In the genomic region with DNA sequence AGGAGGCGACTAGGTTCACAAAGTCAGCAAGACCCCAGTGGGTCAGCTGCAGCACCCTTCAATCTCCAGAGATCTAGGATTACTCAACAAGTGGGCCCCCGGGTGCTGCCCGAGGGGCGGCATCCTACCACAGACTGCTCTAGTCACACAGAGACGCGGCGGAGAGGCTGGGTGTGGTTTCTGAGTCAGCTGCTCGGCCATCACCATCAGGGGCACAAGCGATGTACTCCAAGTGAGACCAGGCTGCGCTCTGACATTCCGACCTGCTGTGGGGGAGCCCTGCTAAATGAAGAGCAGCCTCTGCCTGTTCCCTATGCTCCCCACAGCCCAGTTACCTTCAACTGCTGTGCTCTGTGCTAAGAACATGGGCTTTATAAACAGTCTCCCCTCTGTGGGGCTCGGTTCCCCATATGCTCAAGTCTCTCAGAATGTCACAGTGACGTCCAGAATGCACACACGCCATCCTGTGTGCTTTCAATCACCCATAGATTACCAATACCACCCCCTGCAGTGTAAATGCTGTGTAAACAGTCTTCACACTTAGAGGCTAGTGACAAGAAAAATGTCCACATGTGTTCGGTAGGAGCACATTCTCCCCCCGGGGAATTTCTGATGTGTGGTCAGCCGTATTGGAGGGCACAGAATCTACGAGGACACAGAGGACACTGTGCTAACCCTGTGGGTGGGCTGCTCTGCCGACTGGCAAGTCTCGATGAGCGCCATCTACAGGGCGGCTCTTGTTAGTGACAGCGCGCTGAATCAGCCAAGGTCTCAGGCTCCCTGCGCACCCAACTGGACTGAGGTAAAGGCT, we compare ENCODE assay signal across 8 mouse cellular contexts. TPM values are rescaled to one million over a fixed set of nuclear protein-coding genes. Genes with fewer than 3 reads are reported as not detected.
DNase-seq lines count a peak whose midpoint lies in the region; TF ChIP-seq lines count a peak whose summit lies in the region.

No protein-coding gene starts in this region.

- no peak overlapping the region for H3K27ac ChIP-seq in MEL (ENCODE audit: control insufficient read depth, low read depth, low read length)
- H3K27ac ChIP-seq in bone marrow macrophage, adult 2 months (ENCODE audit: insufficient read depth, low read depth, low read length), result no peak overlapping the region
- H3K27ac ChIP-seq in forebrain, embryonic 10.5 days, result peak overlapping the region; percentile 40; the same call in 1 of the 2 replicates

- TF ChIP-seq EP300 in MEL (IDR thresholded peaks at IDR 0.05; ENCODE audit: low read depth in 1 of 2, low read length in 2 of 2), result no peak

- peak; percentile 70 for DNase-seq in MEL (ENCODE audit: low read depth, low spot score)
- DNase-seq in forebrain, embryonic 10.5 days (ENCODE audit: extremely low spot score, low spot score), result peak; percentile 68
- peak; percentile 82 for DNase-seq in heart, postnatal 4 days
- peak; percentile 42 for DNase-seq in layer of hippocampus, adult 9-11 months
- DNase-seq in lung, postnatal 25 days (ENCODE audit: low spot score), result peak; percentile 51
- DNase-seq in retina, postnatal 7 days (ENCODE audit: low read depth, low spot score), result peak; percentile 76
- peak; percentile 34 for DNase-seq in yolk sac, embryonic 10.5 days (ENCODE audit: low spot score)

- no peak overlapping the region for H3K4me3 ChIP-seq in MEL (ENCODE audit: control insufficient read depth in 1 of 2, insufficient read depth in 1 of 2, low read depth in 2 of 2, low read length in 2 of 2)
- no peak overlapping the region for H3K4me3 ChIP-seq in bone marrow macrophage, adult 2 months (ENCODE audit: insufficient read depth, low read length)
- no peak overlapping the region for H3K4me3 ChIP-seq in forebrain, embryonic 10.5 days

- no peaks in the 10 kb centered on the region for H3K27me3 ChIP-seq in MEL (ENCODE audit: control insufficient read depth in 1 of 2, insufficient read depth in 2 of 2, low read length in 2 of 2)
- 0 out of 2 replicates have a peak, but pooled peaks cover 12% of the 10 kb centered on the region for H3K27me3 ChIP-seq in forebrain, embryonic 10.5 days (ENCODE audit: poor library complexity, severe bottlenecking)

- no peaks in the 10 kb centered on the region for H3K79me2 ChIP-seq in MEL (ENCODE audit: control insufficient read depth, insufficient read depth, low read length, poor library complexity)

- TF ChIP-seq RAD21 in MEL (IDR thresholded peaks at IDR 0.05; ENCODE audit: low read depth, low read length), result peak; percentile 29

- H3K36me3 ChIP-seq in MEL (ENCODE audit: control insufficient read depth in 1 of 2, insufficient read depth in 2 of 2, low read length in 2 of 2), result no peaks in the 10 kb centered on the region
- H3K36me3 ChIP-seq in forebrain, embryonic 10.5 days (replicated peaks), result peaks cover 15% of the 10 kb centered on the region

- H3K9ac ChIP-seq in MEL (ENCODE audit: control insufficient read depth, low read depth, low read length, poor library complexity, severe bottlenecking), result no peak overlapping the region

- no peak for TF ChIP-seq POLR2A in MEL (IDR thresholded peaks at IDR 0.05; ENCODE audit: control insufficient read depth in 1 of 2, insufficient read depth in 1 of 2, low read depth in 1 of 2, low read length in 2 of 2, poor library complexity in 1 of 2)
- TF ChIP-seq POLR2A in bone marrow macrophage, adult 2 months (IDR thresholded peaks at IDR 0.05; ENCODE audit: borderline replicate concordance, low read depth, low read length), result no peak

- TF ChIP-seq CTCF in MEL (IDR thresholded peaks at IDR 0.05 in 2 of 3, conservative IDR thresholded peaks at IDR 0.05 in 1 of 3; ENCODE audit: control insufficient read depth in 1 of 3, insufficient read depth in 1 of 3, low read depth in 2 of 3, low read length in 3 of 3, poor library complexity in 1 of 3, severe bottlenecking in 1 of 3), result peak; percentile 64 to 89 (median 71)
- TF ChIP-seq CTCF in bone marrow macrophage, adult 2 months (IDR thresholded peaks at IDR 0.05; ENCODE audit: low read depth, low read length), result peak; percentile 70; the same call in 1 of the 2 replicates

- no peaks in the 10 kb centered on the region; a peak in 1 of 4 replicates for H3K4me1 ChIP-seq in MEL (ENCODE audit: control insufficient read depth in 1 of 2, insufficient read depth in 2 of 2, low read length in 2 of 2)
- H3K4me1 ChIP-seq in bone marrow macrophage, adult 2 months (ENCODE audit: control insufficient read depth, insufficient read depth, low read length), result peaks cover 4% of the 10 kb centered on the region; the same call in 1 of the 2 replicates
- peaks cover 60% of the 10 kb centered on the region for H3K4me1 ChIP-seq in forebrain, embryonic 10.5 days

- WGBS in forebrain, embryonic 10.5 days, result 50% methylated on average over 25 of the region's 25 CpGs

- no peaks in the 10 kb centered on the region for H3K9me3 ChIP-seq in MEL (replicated peaks; ENCODE audit: insufficient read depth, low read length)
- H3K9me3 ChIP-seq in forebrain, embryonic 10.5 days, result no peaks in the 10 kb centered on the region

TF ChIP-seq in MEL, 35 proteins besides CTCF, POLR2A, EP300 and RAD21:
- TF ChIP-seq SMC3 (IDR thresholded peaks at IDR 0.05; ENCODE audit: low read depth, low read length) (peak; percentile 53), ZMIZ1 (IDR thresholded peaks at IDR 0.05; ENCODE audit: low read depth, low read length) (no peak)

RNA-seq across cellular contexts. Expression of gene Tbc1d16, which starts 41.1 kb away (rescaled TPM):
- total RNA-seq in MEL (2012; rRNA removed), result 12.0 and 13.6 TPM in 2 replicates
- polyA plus RNA-seq in MEL (2012; ENCODE audit: insufficient read depth in 1 of 2, insufficient read length in 2 of 2, low read depth in 1 of 2, low replicate concordance in 2 of 2, missing spikeins in 1 of 2), result 10 to 100 TPM in 1 of 2 experiments, not detected in 1; 19.2 TPM
- 5.2 and 5.8 TPM in 2 replicates for polyA plus RNA-seq in bone marrow macrophage, adult 2 months (2012; ENCODE audit: insufficient read depth, insufficient read length, missing spikeins)
- polyA plus RNA-seq in forebrain, embryonic 10.5 days (2016; fragmentation: Nextera tagmentation; extraction: Ambion mirVana), result 22.5 and 22.7 TPM in 2 replicates
- 10 to 100 TPM; 60.5 to 63.4 TPM for total RNA-seq in heart, postnatal 4 days (2021)

RNA-seq across cellular contexts. Expression of gene Ccdc40, which starts 41.2 kb away (rescaled TPM):
- 0.46 and 0.92 TPM in 2 replicates for total RNA-seq in MEL (2012; rRNA removed)
- 1 to 10 TPM in 1 of 2 experiments, not detected in 1; 1.9 TPM for polyA plus RNA-seq in MEL (2012; ENCODE audit: insufficient read depth in 1 of 2, insufficient read length in 2 of 2, low read depth in 1 of 2, low replicate concordance in 2 of 2, missing spikeins in 1 of 2)
- 0.68 and 0.72 TPM in 2 replicates for polyA plus RNA-seq in bone marrow macrophage, adult 2 months (2012; ENCODE audit: insufficient read depth, insufficient read length, missing spikeins)
- 23.1 and 23.6 TPM in 2 replicates for polyA plus RNA-seq in forebrain, embryonic 10.5 days (2016; fragmentation: Nextera tagmentation; extraction: Ambion mirVana)
- total RNA-seq in heart, postnatal 4 days (2021), result 1 to 10 TPM in 1 of 2 experiments, under 1 TPM in 1; 0.27 to 1.4 TPM
